Mouse (Mus musculus): ENCODE results near the gene Wdr93. TPM values are rescaled to one million over a fixed set of nuclear protein-coding genes. Genes with fewer than 3 reads are reported as not detected.

The Wdr93 gene
- not detected in 2 replicates for polyA plus RNA-seq (2015; fragmentation: Nextera tagmentation; extraction: Ambion mirVana)

GRCm38 (mm10) chr7:79742659-79743536 is at the start of gene Wdr93, which contains the start of gene Pex11a:
Gene Wdr93 (plus strand): TSS chr7:79743163.
Gene Pex11a (minus strand): TSS chr7:79743131.

GRCm38 (mm10) chr7:79715187-79715981 is 27.6 kb upstream of the Wdr93 start, which contains the start of gene Kif7:
Gene Kif7 (minus strand): TSS chr7:79715720.

GRCm38 (mm10) chr7:79732622-79733021 is 10.3 kb upstream of the Wdr93 start, which contains the start of gene Plin1:
Gene Plin1 (minus strand): TSS chr7:79732903.

GRCm38 (mm10) chr7:79793688-79794087 is 50.7 kb downstream of the Wdr93 start, which contains the start of gene Mesp1:
Gene Mesp1 (minus strand): TSS chr7:79793788.

GRCm38 (mm10) chr7:79810611-79811506 is 67.9 kb downstream of the Wdr93 start, which contains the start of gene Mesp2:
Gene Mesp2 (plus strand): TSS chr7:79810727.

Other genes starting within 250 kb of the Wdr93 start
- 0.24 TPM in 1 of 2 replicates, not detected in the other for gene Rhcg, start 125.5 kb upstream of the Wdr93 start, polyA plus RNA-seq (2015; fragmentation: Nextera tagmentation; extraction: Ambion mirVana)
- gene Ticrr, start 83.0 kb upstream of the Wdr93 start, polyA plus RNA-seq (2015; fragmentation: Nextera tagmentation; extraction: Ambion mirVana): 0.98 and 1.5 TPM in 2 replicates
- 1.7 and 2.1 TPM in 2 replicates for gene Kif7, start 27.4 kb upstream of the Wdr93 start, polyA plus RNA-seq (2015; fragmentation: Nextera tagmentation; extraction: Ambion mirVana)
- not detected in 2 replicates for gene Plin1, start 10.3 kb upstream of the Wdr93 start, polyA plus RNA-seq (2015; fragmentation: Nextera tagmentation; extraction: Ambion mirVana)
- 6.6 and 6.8 TPM in 2 replicates for gene Pex11a, start within 50 bp of the Wdr93 start, polyA plus RNA-seq (2015; fragmentation: Nextera tagmentation; extraction: Ambion mirVana)
- gene Mesp1, start 50.6 kb downstream of the Wdr93 start, polyA plus RNA-seq (2015; fragmentation: Nextera tagmentation; extraction: Ambion mirVana): not detected in 2 replicates
- 0.18 TPM in 2 replicates for gene Mesp2, start 67.6 kb downstream of the Wdr93 start, polyA plus RNA-seq (2015; fragmentation: Nextera tagmentation; extraction: Ambion mirVana)
- 10.7 and 13.1 TPM in 2 replicates for gene Anpep, start 117.9 kb downstream of the Wdr93 start, polyA plus RNA-seq (2015; fragmentation: Nextera tagmentation; extraction: Ambion mirVana)
- gene Ap3s2, start 177.5 kb downstream of the Wdr93 start, polyA plus RNA-seq (2015; fragmentation: Nextera tagmentation; extraction: Ambion mirVana): 16.7 and 20.4 TPM in 2 replicates
- gene Arpin, start 192.2 kb downstream of the Wdr93 start, polyA plus RNA-seq (2015; fragmentation: Nextera tagmentation; extraction: Ambion mirVana): 24.4 and 29.4 TPM in 2 replicates